Comparison of ENCODE assay signal across 13 mouse cellular contexts in genomic region chr13:48078214-48078613, GRCm38 (mm10).
DNase-seq lines count a peak whose midpoint lies in the region; ATAC-seq lines count a peak whose summit lies in the region.
"Had no signal": no experiment of that assay in that cellular context is flagged by ENCODE, and none has a peak within 500 bp of the region (broad histone marks: within the 10 kb centered on the region; RNA-seq: fewer than 3 reads in every experiment).

No protein-coding gene starts in this region.

- H3K9me3 ChIP-seq in heart, embryonic 13.5 days, result no peaks in the 10 kb centered on the region
- H3K9me3 ChIP-seq in forebrain, embryonic 16.5 days (ENCODE audit: control insufficient read depth, low read length), result no peaks in the 10 kb centered on the region
- H3K9me3 ChIP-seq in midbrain, embryonic 16.5 days (replicated peaks; ENCODE audit: control insufficient read depth, low read length, poor library complexity, severe bottlenecking), result no peaks in the 10 kb centered on the region
- H3K9me3 ChIP-seq: liver, embryonic 12.5 days had no signal

- intact Hi-C loops in gastrocnemius, postnatal 14 days (cut with DNase I; ENCODE audit: low total_unique reads), result no loop called here

- no peak for DNase-seq in heart, adult 11 months
- DNase-seq in MN1 (ENCODE audit: low spot score), result peak; percentile 6
- DNase-seq in gastrocnemius, postnatal 14 days, result no peak
- no peak for DNase-seq in liver
- DNase-seq: adrenal gland, adult 2 months; heart, postnatal 10 days; kidney, adult 8-10 months; lung, postnatal 4 days had no signal

- H3K9ac ChIP-seq in heart, embryonic 13.5 days, result no peak overlapping the region
- H3K9ac ChIP-seq in forebrain, embryonic 16.5 days (replicated peaks; ENCODE audit: low read depth, low read length), result no peak overlapping the region
- H3K9ac ChIP-seq in midbrain, embryonic 16.5 days (ENCODE audit: low read depth, low read length), result peak overlapping the region; percentile 41; the same call in 1 of the 2 replicates
- H3K9ac ChIP-seq: liver, embryonic 12.5 days had no signal

- H3K4me1 ChIP-seq in heart, embryonic 13.5 days, result peaks cover 20% of the 10 kb centered on the region
- peaks cover 5% of the 10 kb centered on the region for H3K4me1 ChIP-seq in forebrain, embryonic 16.5 days (replicated peaks; ENCODE audit: control insufficient read depth, insufficient read depth, low read length)
- peaks cover 4% of the 10 kb centered on the region for H3K4me1 ChIP-seq in midbrain, embryonic 16.5 days (ENCODE audit: control insufficient read depth, insufficient read depth, low read length)
- H3K4me1 ChIP-seq: liver, embryonic 12.5 days had no signal

- 30% methylated on average over 12 of the region's 12 CpGs for WGBS in heart, embryonic 13.5 days
- WGBS in forebrain, embryonic 16.5 days, result 30% methylated on average over 12 of the region's 12 CpGs
- 29% methylated on average over 12 of the region's 12 CpGs for WGBS in midbrain, embryonic 16.5 days

- no peaks in the 10 kb centered on the region for H3K36me3 ChIP-seq in heart, embryonic 13.5 days
- no peaks in the 10 kb centered on the region for H3K36me3 ChIP-seq in forebrain, embryonic 16.5 days (ENCODE audit: control insufficient read depth, insufficient read depth)
- no peaks in the 10 kb centered on the region for H3K36me3 ChIP-seq in midbrain, embryonic 16.5 days (ENCODE audit: control insufficient read depth, insufficient read depth, low read length)
- H3K36me3 ChIP-seq: liver, embryonic 12.5 days had no signal

- H3K27ac ChIP-seq in heart, embryonic 13.5 days (replicated peaks), result no peak overlapping the region
- H3K27ac ChIP-seq in forebrain, embryonic 16.5 days (ENCODE audit: low read length), result peak overlapping the region; percentile 1; the same call in 1 of the 2 replicates
- H3K27ac ChIP-seq in midbrain, embryonic 16.5 days (ENCODE audit: low read length), result peak overlapping the region; percentile 41
- H3K27ac ChIP-seq: liver, embryonic 12.5 days had no signal

- peak overlapping the region; percentile 7 for H3K4me3 ChIP-seq in heart, embryonic 13.5 days
- H3K4me3 ChIP-seq in forebrain, embryonic 16.5 days (replicated peaks; ENCODE audit: low read length), result no peak overlapping the region
- H3K4me3 ChIP-seq in midbrain, embryonic 16.5 days (ENCODE audit: low read depth, low read length), result no peak overlapping the region
- H3K4me3 ChIP-seq: liver, embryonic 12.5 days had no signal

- no peaks in the 10 kb centered on the region for H3K27me3 ChIP-seq in heart, embryonic 13.5 days (replicated peaks)
- no peaks in the 10 kb centered on the region; the same call in 1 of the 2 replicates for H3K27me3 ChIP-seq in forebrain, embryonic 16.5 days (replicated peaks; ENCODE audit: control insufficient read depth, insufficient read depth, low read length)
- no peaks in the 10 kb centered on the region for H3K27me3 ChIP-seq in midbrain, embryonic 16.5 days (ENCODE audit: control insufficient read depth, insufficient read depth, low read depth, low read length)
- H3K27me3 ChIP-seq: liver, embryonic 12.5 days had no signal

- no peak for ATAC-seq in heart, embryonic 13.5 days (ENCODE audit: extremely low read depth, insufficient number of reproducible peaks, low FRiP score, low TSS enrichment)
- peak; percentile 57; the same call in 1 of the 2 replicates for ATAC-seq in forebrain, embryonic 16.5 days
- peak; percentile 83 for ATAC-seq in midbrain, embryonic 16.5 days
- no peak for ATAC-seq in frontal cortex, adult (ENCODE audit: low TSS enrichment)
- ATAC-seq: liver, embryonic 12.5 days had no signal

- peak overlapping the region; percentile 61 for H3K4me2 ChIP-seq in heart, embryonic 13.5 days
- H3K4me2 ChIP-seq in forebrain, embryonic 16.5 days (ENCODE audit: low read length), result peak overlapping the region; percentile 14
- H3K4me2 ChIP-seq in midbrain, embryonic 16.5 days (ENCODE audit: low read length), result peak overlapping the region; percentile 40
- H3K4me2 ChIP-seq: liver, embryonic 12.5 days had no signal

Comparison
In these comparisons a context has a peak if more than half of its experiments do, and no peak if none do; other contexts are left out.
1. ATAC-seq: peak in forebrain, embryonic 16.5 days (single experiment) and midbrain, embryonic 16.5 days (single experiment); none in heart, embryonic 13.5 days (single experiment) and frontal cortex, adult (single experiment).
2. Peak in every context shown above with its lines, with median percentiles within 50 percentile points of each other: H3K4me2 ChIP-seq.